Mouse (Mus musculus) hindbrain, embryonic 11.5 days (tissue): ENCODE measurements around the gene Zfp260. TPM values are rescaled to one million over a fixed set of nuclear protein-coding genes. Genes with fewer than 3 reads are reported as not detected.
"Not testable (repeated sequence)": the region's sequence is repeated elsewhere in the genome, so short reads cannot be mapped to it uniquely, and the experiment has no call there.

Experiments used
- ATAC-seq: fragments of 200-750 bp; cut with Nextera tagmentation; 2 replicates; pipeline ENCODE4 v1.8.0; 2017; ENCODE audit warnings: mild to moderate bottlenecking, moderate TSS enrichment, moderate library complexity; ENCODE audit not compliant: low FRiP score
- DNase-seq: peaks from one replicate; pipeline ENCODE4 v3.0.0-alpha.2; 2015; ENCODE audit warnings: low spot score
- H3K27ac ChIP-seq: fragments of 300-500 bp; sonication (generic); 2 replicates; pipeline ENCODE4 v1.5.1; 2014; ENCODE audit warnings: mild to moderate bottlenecking, low read depth, low read length
- H3K27me3 ChIP-seq: fragments of 300-500 bp; sonication (generic); 2 replicates; pipeline ENCODE4 v1.6.1; 2014; ENCODE audit warnings: mild to moderate bottlenecking, low read length, moderate library complexity, mixed read lengths; ENCODE audit not compliant: control insufficient read depth, insufficient read depth
- H3K36me3 ChIP-seq: fragments of 300-500 bp; sonication (generic); 2 replicates; pipeline ENCODE4 v1.6.1; 2014; ENCODE audit warnings: mild to moderate bottlenecking, low read length, moderate library complexity, mixed read lengths; ENCODE audit not compliant: control insufficient read depth, insufficient read depth
- H3K4me1 ChIP-seq: fragments of 300-500 bp; sonication (generic); replicated peaks from 2 replicates; pipeline ENCODE4 v1.6.1; 2014; ENCODE audit warnings: low read length, mixed read lengths; ENCODE audit not compliant: control insufficient read depth, insufficient read depth
- H3K4me2 ChIP-seq: fragments of 300-500 bp; sonication (generic); replicated peaks from 2 replicates; pipeline ENCODE4 v1.6.1; 2014; ENCODE audit warnings: mild to moderate bottlenecking, low read depth, low read length
- H3K4me3 ChIP-seq: fragments of 300-500 bp; sonication (generic); 2 replicates; pipeline ENCODE4 v1.5.1; 2014; ENCODE audit warnings: low read depth, low read length
- H3K9ac ChIP-seq: fragments of 300-500 bp; sonication (generic); 2 replicates; pipeline ENCODE4 v1.6.1; 2014; ENCODE audit warnings: low read depth, low read length
- H3K9me3 ChIP-seq: fragments of 300-500 bp; sonication (generic); 2 replicates; pipeline ENCODE4 v1.6.1; 2016; ENCODE audit warnings: low read length; ENCODE audit not compliant: control insufficient read depth
- WGBS: fragments of 180-500 bp; shearing (Covaris S2); extraction: QIAGEN DNeasy Blood & Tissue Kit; methylation state at CpG from one replicate; pipeline ENCODE4 v1.1.7; 2014; 5-methylcytosine and 5-hydroxymethylcytosine counted together
- polyA plus RNA-seq: library from polyadenylated mRNA; unstranded; fragments of >200 nt; fragmentation: Nextera tagmentation; extraction: Ambion mirVana; gene quantifications from 2 replicates; pipeline ENCODE4 v1.2.1, GENCODE M21; 2014

The Zfp260 gene
- polyA plus RNA-seq, 1 experiment from 2014 or later, result 128 TPM

- Histone ChIP-seq H3K27ac (no peak overlapping the region), H3K9me3 (no peaks in the 10 kb centered on the region), H3K9ac (no peak overlapping the region), H3K4me3 (no peak overlapping the region), H3K27me3 (no peaks in the 10 kb centered on the region), H3K36me3 (no peaks in the 10 kb centered on the region), H3K4me2 (no peak overlapping the region), H3K4me1 (no peaks in the 10 kb centered on the region)
- DNase-seq (no peak), ATAC-seq (no peak)
- WGBS, result 97% methylated on average over 5 of the region's 5 CpGs
These were observed 21.5 kb downstream of the Zfp260 start for GRCm38 (mm10) chr7:30116076-30116475.

GRCm38 (mm10) chr7:30117935-30118334 lies 23.4 kb downstream of the Zfp260 start:
- not testable (repeated sequence) for ATAC-seq, DNase-seq
- WGBS, result 92% methylated on average over 12 of the region's 12 CpGs

GRCm38 (mm10) chr7:30121308-30122187 lies 27.0 kb downstream of the Zfp260 start, which contains the start of gene Zfp382:
Gene Zfp382 (plus strand): TSS chr7:30121942.
- H3K4me2 ChIP-seq, result peak within 1 kb of the TSS; percentile 79
- H3K9me3 ChIP-seq, result no peaks in the 10 kb centered on the region
- under 1% methylated on average over 61 of the region's 61 CpGs for whole genome bisulfite sequencing
- H3K27ac ChIP-seq, result peak within 1 kb of the TSS; percentile 74
- peak; percentile 96 for ATAC-seq
- H3K36me3 ChIP-seq, result no peaks in the 10 kb centered on the region
- no peaks in the 10 kb centered on the region for H3K4me1 ChIP-seq
- H3K4me3 ChIP-seq, result peak within 1 kb of the TSS; percentile 64
- peak within 1 kb of the TSS; percentile 69 for H3K9ac ChIP-seq
- DNase-seq, result peak; percentile 95
- H3K27me3 ChIP-seq, result no peaks in the 10 kb centered on the region

More at GRCm38 (mm10) chr7:30117935-30118334, 23.4 kb downstream of the Zfp260 start:
- H3K9ac ChIP-seq, H3K27ac ChIP-seq, H3K27me3 ChIP-seq, H3K4me3 ChIP-seq, H3K36me3 ChIP-seq, H3K4me1 ChIP-seq, H3K4me2 ChIP-seq, H3K9me3 ChIP-seq: not testable (repeated sequence)

- DNase-seq (no peak), ATAC-seq (no peak)
- 13% methylated on average over 15 of the region's 15 CpGs for WGBS
- no peaks in the 10 kb centered on the region for H3K27me3 ChIP-seq
- H3K4me2 ChIP-seq, result peak overlapping the region; percentile 79
- H3K27ac ChIP-seq, result peak overlapping the region; percentile 74
- H3K36me3 ChIP-seq, result peaks cover under 1% of the 10 kb centered on the region; the same call in 1 of the 2 replicates
- H3K4me1 ChIP-seq, result no peaks in the 10 kb centered on the region
- H3K9ac ChIP-seq, result peak overlapping the region; percentile 69
- no peaks in the 10 kb centered on the region for H3K9me3 ChIP-seq
- H3K4me3 ChIP-seq, result peak overlapping the region; percentile 64
These were observed 27.6 kb downstream of the Zfp260 start for GRCm38 (mm10) chr7:30122188-30122530.

- no peaks in the 10 kb centered on the region for H3K4me1 ChIP-seq
- no peaks in the 10 kb centered on the region for H3K27me3 ChIP-seq
- no peak for ATAC-seq
- H3K9me3 ChIP-seq, result no peaks in the 10 kb centered on the region
- WGBS, result 95% methylated on average over 8 of the region's 8 CpGs
- peaks cover 17% of the 10 kb centered on the region for H3K36me3 ChIP-seq
- H3K4me2 ChIP-seq, result no peak overlapping the region
- H3K9ac ChIP-seq, result no peak overlapping the region
- no peak overlapping the region for H3K27ac ChIP-seq
- DNase-seq, result no peak
- H3K4me3 ChIP-seq, result no peak overlapping the region
These were observed 35.3 kb downstream of the Zfp260 start for GRCm38 (mm10) chr7:30129900-30130299.

GRCm38 (mm10) chr7:30132396-30132795 lies 37.8 kb downstream of the Zfp260 start:
- no peak overlapping the region for H3K9ac ChIP-seq
- H3K27me3 ChIP-seq, result no peaks in the 10 kb centered on the region
- H3K36me3 ChIP-seq, result peaks cover 14% of the 10 kb centered on the region
- H3K4me2 ChIP-seq, result no peak overlapping the region
- DNase-seq, result no peak
- ATAC-seq, result no peak
- H3K27ac ChIP-seq, result no peak overlapping the region
- WGBS, result 88% methylated on average over 4 of the region's 4 CpGs
- no peaks in the 10 kb centered on the region for H3K9me3 ChIP-seq
- H3K4me3 ChIP-seq, result no peak overlapping the region
- H3K4me1 ChIP-seq, result no peaks in the 10 kb centered on the region

- WGBS, result 88% methylated on average over 10 of the region's 10 CpGs
- H3K27me3 ChIP-seq, result no peaks in the 10 kb centered on the region
- no peaks in the 10 kb centered on the region for H3K9me3 ChIP-seq
- H3K4me3 ChIP-seq, result no peak overlapping the region
- no peak for ATAC-seq
- H3K36me3 ChIP-seq, result peaks cover 11% of the 10 kb centered on the region
- no peak overlapping the region for H3K27ac ChIP-seq
- no peaks in the 10 kb centered on the region for H3K4me1 ChIP-seq
- no peak overlapping the region for H3K4me2 ChIP-seq
- H3K9ac ChIP-seq, result no peak overlapping the region
- DNase-seq, result no peak
These were observed 42.2 kb downstream of the Zfp260 start for GRCm38 (mm10) chr7:30136826-30137225.

GRCm38 (mm10) chr7:30143170-30143554 lies 48.6 kb downstream of the Zfp260 start:
- Histone ChIP-seq H3K9me3 (peaks cover 2% of the 10 kb centered on the region; the same call in 1 of the 2 replicates), H3K27me3 (no peaks in the 10 kb centered on the region), H3K4me3 (peak overlapping the region; percentile 50), H3K4me1 (no peaks in the 10 kb centered on the region), H3K36me3 (no peaks in the 10 kb centered on the region), H3K4me2 (peak overlapping the region; percentile 50), H3K27ac (no peak overlapping the region), H3K9ac (peak overlapping the region; percentile 66)
- ATAC-seq (peak; percentile 38), DNase-seq (no peak)
- 18% methylated on average over 8 of the region's 8 CpGs for WGBS
